Mouse (Mus musculus): ENCODE results near the gene Slc10a6. TPM values are rescaled to one million over a fixed set of nuclear protein-coding genes. Genes with fewer than 3 reads are reported as not detected.

Gene Slc10a6
- polyA plus RNA-seq, 1 experiment from 2014 or later: 0.95 TPM

- Histone ChIP-seq H3K4me1 (replicated peaks; ENCODE audit: control insufficient read depth, insufficient read depth, low read length) (no peaks in the 10 kb centered on the region), H3K36me3 (ENCODE audit: control insufficient read depth, insufficient read depth, low read length) (no peaks in the 10 kb centered on the region), H3K27me3 (replicated peaks; ENCODE audit: control insufficient read depth, insufficient read depth, low read length) (no peaks in the 10 kb centered on the region), H3K9ac (ENCODE audit: low read length) (no peak overlapping the region), H3K9me3 (ENCODE audit: control insufficient read depth, low read length) (no peaks in the 10 kb centered on the region), H3K4me2 (ENCODE audit: low read length) (no peak overlapping the region), H3K27ac (ENCODE audit: low read depth) (no peak overlapping the region), H3K4me3 (ENCODE audit: low read depth, low read length) (no peak overlapping the region)
- no peak for ATAC-seq (replicated peaks; ENCODE audit: low FRiP score, low TSS enrichment, low read depth)
- WGBS: 87% methylated on average over 10 of the region's 10 CpGs
- DNase-seq (ENCODE audit: low spot score): no peak
Observed at GRCm38 (mm10) chr5:103610856-103611472, 18.2 kb downstream of the Slc10a6 start.

GRCm38 (mm10) chr5:103610148-103610547 lies 19.1 kb downstream of the Slc10a6 start:
- WGBS: 66% methylated on average over 5 of the region's 5 CpGs
- no peak overlapping the region for H3K4me3 ChIP-seq (ENCODE audit: low read depth, low read length)
- no peak overlapping the region for H3K9ac ChIP-seq (ENCODE audit: low read length)
- H3K4me1 ChIP-seq (replicated peaks; ENCODE audit: control insufficient read depth, insufficient read depth, low read length): no peaks in the 10 kb centered on the region
- H3K9me3 ChIP-seq (ENCODE audit: control insufficient read depth, low read length): no peaks in the 10 kb centered on the region
- no peaks in the 10 kb centered on the region for H3K27me3 ChIP-seq (replicated peaks; ENCODE audit: control insufficient read depth, insufficient read depth, low read length)
- no peak overlapping the region for H3K4me2 ChIP-seq (ENCODE audit: low read length)
- no peak for ATAC-seq (replicated peaks; ENCODE audit: low FRiP score, low TSS enrichment, low read depth)
- no peak for DNase-seq (ENCODE audit: low spot score)
- no peak overlapping the region for H3K27ac ChIP-seq (ENCODE audit: low read depth)
- no peaks in the 10 kb centered on the region for H3K36me3 ChIP-seq (ENCODE audit: control insufficient read depth, insufficient read depth, low read length)

- WGBS: 75% methylated on average over 7 of the region's 7 CpGs
- no peak overlapping the region for H3K9ac ChIP-seq (ENCODE audit: low read length)
- DNase-seq (ENCODE audit: low spot score): no peak
- H3K9me3 ChIP-seq (ENCODE audit: control insufficient read depth, low read length): no peaks in the 10 kb centered on the region
- H3K4me2 ChIP-seq (ENCODE audit: low read length): no peak overlapping the region
- no peak overlapping the region for H3K27ac ChIP-seq (ENCODE audit: low read depth)
- no peak overlapping the region for H3K4me3 ChIP-seq (ENCODE audit: low read depth, low read length)
- H3K36me3 ChIP-seq (ENCODE audit: control insufficient read depth, insufficient read depth, low read length): no peaks in the 10 kb centered on the region
- H3K4me1 ChIP-seq (replicated peaks; ENCODE audit: control insufficient read depth, insufficient read depth, low read length): no peaks in the 10 kb centered on the region
- no peaks in the 10 kb centered on the region for H3K27me3 ChIP-seq (replicated peaks; ENCODE audit: control insufficient read depth, insufficient read depth, low read length)
- ATAC-seq (replicated peaks; ENCODE audit: low FRiP score, low TSS enrichment, low read depth): no peak
Observed at GRCm38 (mm10) chr5:103605707-103606106, 23.5 kb downstream of the Slc10a6 start.

GRCm38 (mm10) chr5:103603115-103603893 lies 25.9 kb downstream of the Slc10a6 start:
- ATAC-seq (replicated peaks; ENCODE audit: low FRiP score, low TSS enrichment, low read depth) (no peak), DNase-seq (ENCODE audit: low spot score) (no peak)
- H3K27ac ChIP-seq (ENCODE audit: low read depth): no peak overlapping the region
- H3K27me3 ChIP-seq (replicated peaks; ENCODE audit: control insufficient read depth, insufficient read depth, low read length): no peaks in the 10 kb centered on the region
- H3K4me2 ChIP-seq (ENCODE audit: low read length): no peak overlapping the region
- peaks cover under 1% of the 10 kb centered on the region; the same call in 1 of the 2 replicates for H3K36me3 ChIP-seq (ENCODE audit: control insufficient read depth, insufficient read depth, low read length)
- no peak overlapping the region for H3K9ac ChIP-seq (ENCODE audit: low read length)
- WGBS: 69% methylated on average over 11 of the region's 11 CpGs
- no peaks in the 10 kb centered on the region for H3K4me1 ChIP-seq (replicated peaks; ENCODE audit: control insufficient read depth, insufficient read depth, low read length)
- no peaks in the 10 kb centered on the region for H3K9me3 ChIP-seq (ENCODE audit: control insufficient read depth, low read length)
- no peak overlapping the region for H3K4me3 ChIP-seq (ENCODE audit: low read depth, low read length)

GRCm38 (mm10) chr5:103598881-103599280 lies 30.3 kb downstream of the Slc10a6 start:
- Histone ChIP-seq H3K36me3 (ENCODE audit: control insufficient read depth, insufficient read depth, low read length) (peaks cover 3% of the 10 kb centered on the region; the same call in 1 of the 2 replicates), H3K9me3 (ENCODE audit: control insufficient read depth, low read length) (no peaks in the 10 kb centered on the region), H3K27ac (ENCODE audit: low read depth) (no peak overlapping the region), H3K4me1 (replicated peaks; ENCODE audit: control insufficient read depth, insufficient read depth, low read length) (0 out of 2 replicates have a peak, but pooled peaks cover 3% of the 10 kb centered on the region), H3K27me3 (replicated peaks; ENCODE audit: control insufficient read depth, insufficient read depth, low read length) (no peaks in the 10 kb centered on the region), H3K9ac (ENCODE audit: low read length) (no peak overlapping the region), H3K4me2 (ENCODE audit: low read length) (no peak overlapping the region), H3K4me3 (ENCODE audit: low read depth, low read length) (no peak overlapping the region)
- 81% methylated on average over 5 of the region's 5 CpGs for WGBS
- DNase-seq (ENCODE audit: low spot score) (no peak), ATAC-seq (replicated peaks; ENCODE audit: low FRiP score, low TSS enrichment, low read depth) (no peak)

- no peak overlapping the region for H3K27ac ChIP-seq (ENCODE audit: low read depth)
- WGBS: 83% methylated on average over 9 of the region's 9 CpGs
- no peaks in the 10 kb centered on the region for H3K9me3 ChIP-seq (ENCODE audit: control insufficient read depth, low read length)
- 0 out of 2 replicates have a peak, but pooled peaks cover 3% of the 10 kb centered on the region for H3K4me1 ChIP-seq (replicated peaks; ENCODE audit: control insufficient read depth, insufficient read depth, low read length)
- DNase-seq (ENCODE audit: low spot score) (no peak), ATAC-seq (replicated peaks; ENCODE audit: low FRiP score, low TSS enrichment, low read depth) (no peak)
- no peak overlapping the region for H3K4me3 ChIP-seq (ENCODE audit: low read depth, low read length)
- peaks cover 3% of the 10 kb centered on the region; the same call in 1 of the 2 replicates for H3K36me3 ChIP-seq (ENCODE audit: control insufficient read depth, insufficient read depth, low read length)
- H3K9ac ChIP-seq (ENCODE audit: low read length): no peak overlapping the region
- H3K27me3 ChIP-seq (replicated peaks; ENCODE audit: control insufficient read depth, insufficient read depth, low read length): no peaks in the 10 kb centered on the region
- no peak overlapping the region for H3K4me2 ChIP-seq (ENCODE audit: low read length)
Observed at GRCm38 (mm10) chr5:103598264-103598663, 30.9 kb downstream of the Slc10a6 start.

- no peaks in the 10 kb centered on the region for H3K9me3 ChIP-seq (ENCODE audit: control insufficient read depth, low read length)
- no peak overlapping the region for H3K9ac ChIP-seq (ENCODE audit: low read length)
- WGBS: 70% methylated on average over 6 of the region's 6 CpGs
- 0 out of 2 replicates have a peak, but pooled peaks cover 3% of the 10 kb centered on the region for H3K4me1 ChIP-seq (replicated peaks; ENCODE audit: control insufficient read depth, insufficient read depth, low read length)
- no peak for DNase-seq (ENCODE audit: low spot score)
- no peak overlapping the region for H3K27ac ChIP-seq (ENCODE audit: low read depth)
- no peak overlapping the region for H3K4me2 ChIP-seq (ENCODE audit: low read length)
- no peaks in the 10 kb centered on the region for H3K27me3 ChIP-seq (replicated peaks; ENCODE audit: control insufficient read depth, insufficient read depth, low read length)
- no peak for ATAC-seq (replicated peaks; ENCODE audit: low FRiP score, low TSS enrichment, low read depth)
- H3K36me3 ChIP-seq (ENCODE audit: control insufficient read depth, insufficient read depth, low read length): peaks cover 3% of the 10 kb centered on the region; the same call in 1 of the 2 replicates
- no peak overlapping the region for H3K4me3 ChIP-seq (ENCODE audit: low read depth, low read length)
Observed at GRCm38 (mm10) chr5:103597604-103598003, 31.6 kb downstream of the Slc10a6 start.

GRCm38 (mm10) chr5:103596467-103597146 lies 32.6 kb downstream of the Slc10a6 start:
- H3K36me3 ChIP-seq (ENCODE audit: control insufficient read depth, insufficient read depth, low read length): peaks cover 3% of the 10 kb centered on the region; the same call in 1 of the 2 replicates
- H3K9me3 ChIP-seq (ENCODE audit: control insufficient read depth, low read length): no peaks in the 10 kb centered on the region
- H3K4me1 ChIP-seq (replicated peaks; ENCODE audit: control insufficient read depth, insufficient read depth, low read length): peaks cover 4% of the 10 kb centered on the region; the same call in 1 of the 2 replicates
- ATAC-seq (replicated peaks; ENCODE audit: low FRiP score, low TSS enrichment, low read depth) (no peak), DNase-seq (ENCODE audit: low spot score) (no peak)
- H3K4me3 ChIP-seq (ENCODE audit: low read depth, low read length): no peak overlapping the region
- H3K27me3 ChIP-seq (replicated peaks; ENCODE audit: control insufficient read depth, insufficient read depth, low read length): no peaks in the 10 kb centered on the region
- H3K4me2 ChIP-seq (ENCODE audit: low read length): no peak overlapping the region
- WGBS: 83% methylated on average over 14 of the region's 14 CpGs
- H3K27ac ChIP-seq (ENCODE audit: low read depth): no peak overlapping the region
- no peak overlapping the region for H3K9ac ChIP-seq (ENCODE audit: low read length)
